Mouse (Mus musculus): Measurements from ENCODE around the gene Metap2. TPM values are rescaled to one million over a fixed set of nuclear protein-coding genes. Genes with fewer than 3 reads are reported as not detected.

Gene Metap2
- total and polyA plus RNA-seq, 2 experiments = 20.3 to 42.6 TPM

DNA sequence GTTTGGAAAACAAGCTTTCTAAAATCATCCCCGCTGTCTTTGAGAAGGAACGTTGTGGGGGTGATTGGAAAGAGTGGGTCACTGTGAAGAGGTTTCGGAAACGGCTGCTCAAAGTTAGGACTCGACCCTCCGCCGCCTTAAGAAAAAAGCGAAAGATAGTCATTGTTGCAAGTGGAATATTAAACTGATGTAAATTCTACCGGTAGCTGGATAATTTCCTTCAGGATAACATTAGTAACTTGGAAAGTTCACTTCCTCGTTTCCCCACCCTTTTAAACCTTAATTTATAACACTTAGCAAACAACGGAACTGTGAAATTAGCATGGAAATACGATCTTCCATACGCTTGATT is 62.5 kb downstream of the Metap2 start:
- TF ChIP-seq POLR2A (IDR thresholded peaks at IDR 0.05; ENCODE audit: extremely low read depth, insufficient read depth, low read length) (no peak), CTCF (IDR thresholded peaks at IDR 0.05; ENCODE audit: low read depth, low read length) (no peak)
- Histone ChIP-seq H3K27me3 (ENCODE audit: control insufficient read depth, insufficient read depth, low read length) (peaks cover 13% of the 10 kb centered on the region), H3K27ac (replicated peaks; ENCODE audit: insufficient read depth, low read depth, low read length) (no peak overlapping the region), H3K9ac (ENCODE audit: low read depth, low read length) (no peak overlapping the region), H3K4me3 (ENCODE audit: insufficient read depth, low read depth, low read length) (peak overlapping the region; percentile 38; the same call in 1 of the 2 replicates), H3K4me1 (ENCODE audit: control insufficient read depth, insufficient read depth, low read length) (no peaks in the 10 kb centered on the region; the same call in 1 of the 2 replicates), H3K36me3 (ENCODE audit: control insufficient read depth, insufficient read depth, low read length) (no peaks in the 10 kb centered on the region), H3K79me2 (ENCODE audit: control insufficient read depth, insufficient read depth, low read length) (no peaks in the 10 kb centered on the region)
- no peak for DNase-seq (ENCODE audit: extremely low read depth, low read depth, low spot score)
- 10% methylated on average over 13 of the region's 13 CpGs for WGBS

DNA sequence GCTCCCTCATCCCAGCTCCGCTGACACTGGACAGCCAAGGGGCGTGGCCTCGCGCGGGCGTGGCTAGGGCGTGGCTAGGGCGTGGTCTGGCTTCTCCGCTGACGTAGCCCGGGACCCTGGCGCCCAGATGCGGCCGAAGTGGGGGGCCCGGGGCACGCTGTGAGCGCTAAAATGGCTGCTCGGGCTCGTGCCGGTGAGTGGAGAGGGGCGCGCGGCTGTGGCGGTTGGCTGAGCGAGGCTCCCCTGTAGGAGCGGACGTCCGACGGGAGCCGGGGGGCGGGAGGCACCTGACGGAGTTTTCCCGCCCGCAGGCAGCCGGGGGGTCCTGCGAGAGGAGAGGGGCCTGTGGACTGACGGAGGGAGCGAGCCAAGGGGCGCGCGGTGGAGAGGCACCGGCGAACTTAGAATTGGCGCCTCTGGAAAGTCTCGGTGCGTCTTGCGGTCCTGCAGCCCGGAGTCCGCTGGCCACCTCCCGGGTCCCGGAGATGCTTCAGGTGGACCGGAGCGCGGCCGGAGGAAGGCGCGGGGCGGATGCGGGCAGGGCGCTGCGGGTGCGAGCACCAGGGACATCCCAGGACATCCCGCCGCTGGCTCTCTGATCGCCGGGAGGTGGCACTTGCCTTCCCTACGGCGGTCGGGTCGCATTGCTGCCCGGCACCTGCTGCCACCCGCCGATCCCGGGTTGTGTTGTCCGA is 63.0 kb downstream of the Metap2 start:
- H3K4me3 ChIP-seq (ENCODE audit: insufficient read depth, low read depth, low read length) = peak overlapping the region; percentile 38; the same call in 1 of the 2 replicates
- no peak overlapping the region for H3K27ac ChIP-seq (replicated peaks; ENCODE audit: insufficient read depth, low read depth, low read length)
- peaks cover 13% of the 10 kb centered on the region for H3K27me3 ChIP-seq (ENCODE audit: control insufficient read depth, insufficient read depth, low read length)
- no peak overlapping the region for H3K9ac ChIP-seq (ENCODE audit: low read depth, low read length)
- TF ChIP-seq POLR2A (IDR thresholded peaks at IDR 0.05; ENCODE audit: extremely low read depth, insufficient read depth, low read length) (no peak), CTCF (IDR thresholded peaks at IDR 0.05; ENCODE audit: low read depth, low read length) (no peak)
- no peaks in the 10 kb centered on the region for H3K36me3 ChIP-seq (ENCODE audit: control insufficient read depth, insufficient read depth, low read length)
- H3K79me2 ChIP-seq (ENCODE audit: control insufficient read depth, insufficient read depth, low read length) = no peaks in the 10 kb centered on the region
- H3K4me1 ChIP-seq (ENCODE audit: control insufficient read depth, insufficient read depth, low read length) = no peaks in the 10 kb centered on the region; the same call in 1 of the 2 replicates
- DNase-seq (ENCODE audit: extremely low read depth, low read depth, low spot score) = no peak
- 2% methylated on average over 75 of the region's 75 CpGs for WGBS

DNA sequence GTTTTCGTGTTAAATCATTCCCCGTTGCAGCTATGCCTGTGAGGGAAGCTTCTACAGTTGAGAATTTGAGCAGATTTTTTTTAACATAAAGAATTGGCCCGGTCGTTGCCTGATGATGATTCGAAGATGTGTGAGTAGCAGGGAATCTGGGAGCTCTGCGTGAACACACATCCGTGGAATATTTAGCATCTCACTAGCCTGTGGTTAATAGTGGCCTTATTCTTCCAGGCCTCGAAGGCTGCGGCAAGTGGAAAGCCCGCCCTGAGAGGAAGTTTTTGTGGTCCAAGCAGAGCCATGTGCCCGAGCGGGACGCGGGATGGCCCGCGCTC is 63.6 kb downstream of the Metap2 start:
- no peak for DNase-seq (ENCODE audit: extremely low read depth, low read depth, low spot score)
- H3K36me3 ChIP-seq (ENCODE audit: control insufficient read depth, insufficient read depth, low read length) = no peaks in the 10 kb centered on the region
- WGBS = 4% methylated on average over 16 of the region's 16 CpGs
- H3K4me1 ChIP-seq (ENCODE audit: control insufficient read depth, insufficient read depth, low read length) = no peaks in the 10 kb centered on the region; the same call in 1 of the 2 replicates
- H3K4me3 ChIP-seq (ENCODE audit: insufficient read depth, low read depth, low read length) = peak overlapping the region; percentile 38; the same call in 1 of the 2 replicates
- H3K27ac ChIP-seq (replicated peaks; ENCODE audit: insufficient read depth, low read depth, low read length) = no peak overlapping the region
- peaks cover 13% of the 10 kb centered on the region for H3K27me3 ChIP-seq (ENCODE audit: control insufficient read depth, insufficient read depth, low read length)
- no peak overlapping the region for H3K9ac ChIP-seq (ENCODE audit: low read depth, low read length)
- TF ChIP-seq CTCF (IDR thresholded peaks at IDR 0.05; ENCODE audit: low read depth, low read length) = no peak
- TF ChIP-seq POLR2A (IDR thresholded peaks at IDR 0.05; ENCODE audit: extremely low read depth, insufficient read depth, low read length) = no peak
- H3K79me2 ChIP-seq (ENCODE audit: control insufficient read depth, insufficient read depth, low read length) = no peaks in the 10 kb centered on the region

DNA sequence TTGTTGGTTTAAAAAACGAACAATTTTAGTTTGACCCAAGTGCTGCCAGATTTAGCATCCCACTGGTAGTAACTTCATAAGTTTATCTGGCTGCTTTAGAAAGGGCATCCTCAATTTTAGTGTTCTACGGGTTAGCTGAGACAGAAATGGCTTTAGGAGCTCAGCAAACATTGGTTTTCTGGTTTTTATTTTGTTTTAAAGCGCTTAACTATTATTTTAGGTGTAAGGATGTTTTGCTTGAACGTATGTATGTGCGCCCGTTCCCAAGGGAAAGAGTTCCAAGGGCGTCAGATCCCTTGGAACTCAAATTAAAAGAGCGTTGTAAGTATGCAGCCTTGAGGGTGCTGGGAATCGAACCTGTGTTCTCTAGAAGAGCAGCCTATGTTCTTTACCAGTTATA is 64.1 kb downstream of the Metap2 start:
- Histone ChIP-seq H3K9ac (ENCODE audit: low read depth, low read length) (no peak overlapping the region), H3K27ac (replicated peaks; ENCODE audit: insufficient read depth, low read depth, low read length) (no peak overlapping the region), H3K4me1 (ENCODE audit: control insufficient read depth, insufficient read depth, low read length) (no peaks in the 10 kb centered on the region; the same call in 1 of the 2 replicates), H3K36me3 (ENCODE audit: control insufficient read depth, insufficient read depth, low read length) (no peaks in the 10 kb centered on the region), H3K27me3 (ENCODE audit: control insufficient read depth, insufficient read depth, low read length) (peaks cover 13% of the 10 kb centered on the region), H3K79me2 (ENCODE audit: control insufficient read depth, insufficient read depth, low read length) (no peaks in the 10 kb centered on the region), H3K4me3 (ENCODE audit: insufficient read depth, low read depth, low read length) (no peak overlapping the region)
- no peak for DNase-seq (ENCODE audit: extremely low read depth, low read depth, low spot score)
- WGBS = 50% methylated on average over 9 of the region's 9 CpGs
- TF ChIP-seq POLR2A (IDR thresholded peaks at IDR 0.05; ENCODE audit: extremely low read depth, insufficient read depth, low read length) (no peak), CTCF (IDR thresholded peaks at IDR 0.05; ENCODE audit: low read depth, low read length) (no peak)

DNA sequence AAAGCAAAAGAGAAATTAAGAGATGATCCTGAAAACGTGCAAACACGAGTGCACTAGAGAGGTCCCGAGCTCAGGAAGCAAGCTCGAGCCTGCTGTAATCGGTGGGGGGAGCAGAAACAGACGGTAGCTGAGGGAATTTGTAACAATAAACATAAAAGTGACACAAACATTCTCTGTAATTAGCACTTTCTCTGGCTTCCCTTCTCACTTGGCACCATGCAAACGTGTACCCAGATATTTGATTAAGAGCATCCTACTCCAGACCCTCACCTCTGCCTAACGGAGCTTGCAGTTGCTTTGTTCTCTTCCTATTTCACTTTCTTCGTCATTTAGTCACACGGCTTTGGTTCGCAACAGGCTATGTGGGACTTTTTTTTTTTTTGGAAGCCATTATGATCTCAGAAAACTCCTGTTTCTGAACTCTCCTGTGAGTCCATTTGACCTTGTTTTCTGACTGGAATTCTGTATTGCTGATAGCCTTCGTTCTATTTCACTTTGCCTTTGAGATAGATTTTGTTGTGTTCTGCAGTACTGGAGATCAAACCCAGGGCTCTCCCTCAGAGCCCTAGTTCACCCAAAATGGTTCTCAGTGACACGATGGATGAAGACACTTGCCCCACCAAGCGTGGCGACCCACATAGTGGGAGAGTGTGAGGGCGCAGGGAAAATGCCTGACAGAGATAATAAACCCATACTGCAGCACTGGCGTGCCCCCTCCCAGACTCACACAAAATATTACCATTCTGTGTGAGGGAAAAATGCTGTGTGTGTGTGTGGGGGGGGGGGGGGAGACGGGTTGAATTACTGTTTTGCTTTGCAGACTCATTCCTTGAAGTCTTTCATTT is 64.9 kb downstream of the Metap2 start:
- Histone ChIP-seq H3K27me3 (ENCODE audit: control insufficient read depth, insufficient read depth, low read length) (peaks cover 13% of the 10 kb centered on the region), H3K27ac (replicated peaks; ENCODE audit: insufficient read depth, low read depth, low read length) (no peak overlapping the region), H3K36me3 (ENCODE audit: control insufficient read depth, insufficient read depth, low read length) (no peaks in the 10 kb centered on the region), H3K9ac (ENCODE audit: low read depth, low read length) (no peak overlapping the region), H3K79me2 (ENCODE audit: control insufficient read depth, insufficient read depth, low read length) (no peaks in the 10 kb centered on the region), H3K4me1 (ENCODE audit: control insufficient read depth, insufficient read depth, low read length) (no peaks in the 10 kb centered on the region; the same call in 1 of the 2 replicates), H3K4me3 (ENCODE audit: insufficient read depth, low read depth, low read length) (no peak overlapping the region)
- 16% methylated on average over 18 of the region's 18 CpGs for WGBS
- DNase-seq (ENCODE audit: extremely low read depth, low read depth, low spot score) = no peak
- TF ChIP-seq POLR2A (IDR thresholded peaks at IDR 0.05; ENCODE audit: extremely low read depth, insufficient read depth, low read length) (no peak), CTCF (IDR thresholded peaks at IDR 0.05; ENCODE audit: low read depth, low read length) (no peak)
